Mouse (Mus musculus): ENCODE measurements around the gene Dedd2. TPM values are rescaled to one million over a fixed set of nuclear protein-coding genes. Genes with fewer than 3 reads are reported as not detected.

The Dedd2 gene
- polyA plus RNA-seq, 1 experiment from 2014 or later, result 11.2 TPM

DNA sequence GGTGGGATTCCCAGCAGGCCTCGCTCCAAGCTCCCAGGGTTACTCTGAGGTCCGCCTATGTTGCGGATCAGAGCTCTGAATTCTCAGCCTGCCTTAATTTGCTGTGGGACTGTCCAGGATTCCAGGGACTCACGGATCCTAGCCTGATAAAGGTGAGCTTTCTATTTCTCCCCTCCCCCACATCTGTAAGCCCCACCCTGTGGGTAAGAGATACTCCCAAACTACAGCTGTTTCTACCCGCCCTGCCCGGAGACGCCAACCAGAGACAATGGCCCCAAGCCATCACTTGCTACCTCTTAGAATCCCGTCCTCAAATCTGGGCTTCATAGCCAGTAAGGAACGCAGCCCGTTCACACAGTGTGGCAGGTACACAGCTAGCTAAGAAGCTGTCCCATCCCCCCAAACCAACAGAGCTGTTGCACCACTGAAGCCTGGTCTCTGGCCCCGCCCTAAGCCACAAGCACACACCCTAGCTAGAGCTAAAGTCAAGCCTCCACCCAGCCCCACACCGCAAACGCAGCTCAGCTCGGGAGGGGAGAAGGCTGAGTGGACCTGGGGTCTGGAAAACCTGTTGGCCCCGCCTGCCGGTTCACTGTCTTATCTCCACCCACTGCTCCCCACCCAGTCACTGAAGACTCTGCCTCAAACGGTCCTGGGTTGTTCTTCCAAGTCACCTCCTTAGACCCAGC is 64.8 kb downstream of the Dedd2 start:
- no peaks in the 10 kb centered on the region for H3K36me3 ChIP-seq
- peaks cover 20% of the 10 kb centered on the region; the same call in 1 of the 2 replicates for H3K4me1 ChIP-seq
- H3K27me3 ChIP-seq, result peaks cover 35% of the 10 kb centered on the region
- no peak overlapping the region for H3K4me3 ChIP-seq
- no peak overlapping the region for H3K27ac ChIP-seq
- peak; percentile 68 for ATAC-seq (ENCODE audit: borderline replicate concordance, extremely low read depth, low FRiP score, low TSS enrichment)
- peak overlapping the region; percentile 18 for H3K4me2 ChIP-seq
- H3K9ac ChIP-seq, result no peak overlapping the region
- 9% methylated on average over 17 of the region's 17 CpGs for WGBS
- no peaks in the 10 kb centered on the region for H3K9me3 ChIP-seq

DNA sequence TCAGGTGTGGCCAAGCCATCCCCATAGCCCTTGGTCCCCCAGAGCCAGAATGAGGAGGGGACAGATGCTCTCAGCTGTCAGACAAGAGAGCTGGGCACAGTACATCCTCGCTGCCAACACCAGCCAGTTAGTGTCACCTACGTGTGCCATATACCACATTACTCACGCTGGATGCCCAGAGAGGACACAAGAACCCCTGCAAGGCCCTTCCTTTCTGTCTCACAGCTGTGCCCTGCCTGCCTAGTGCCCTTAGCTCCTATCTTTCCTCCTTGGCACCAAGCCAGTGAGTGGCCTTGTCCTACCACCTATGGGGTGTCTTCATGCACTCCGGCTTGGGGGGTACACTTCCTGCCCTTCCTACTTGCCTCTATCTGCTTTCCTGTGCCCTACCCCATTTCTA is 65.8 kb downstream of the Dedd2 start:
- H3K27ac ChIP-seq, result no peak overlapping the region
- WGBS, result 59% methylated on average over 4 of the region's 4 CpGs
- H3K4me1 ChIP-seq, result peaks cover 20% of the 10 kb centered on the region; the same call in 1 of the 2 replicates
- no peaks in the 10 kb centered on the region for H3K36me3 ChIP-seq
- H3K4me3 ChIP-seq, result no peak overlapping the region
- peaks cover 45% of the 10 kb centered on the region for H3K27me3 ChIP-seq
- ATAC-seq (ENCODE audit: borderline replicate concordance, extremely low read depth, low FRiP score, low TSS enrichment), result no peak
- H3K4me2 ChIP-seq, result no peak overlapping the region
- no peaks in the 10 kb centered on the region for H3K9me3 ChIP-seq
- no peak overlapping the region for H3K9ac ChIP-seq

DNA sequence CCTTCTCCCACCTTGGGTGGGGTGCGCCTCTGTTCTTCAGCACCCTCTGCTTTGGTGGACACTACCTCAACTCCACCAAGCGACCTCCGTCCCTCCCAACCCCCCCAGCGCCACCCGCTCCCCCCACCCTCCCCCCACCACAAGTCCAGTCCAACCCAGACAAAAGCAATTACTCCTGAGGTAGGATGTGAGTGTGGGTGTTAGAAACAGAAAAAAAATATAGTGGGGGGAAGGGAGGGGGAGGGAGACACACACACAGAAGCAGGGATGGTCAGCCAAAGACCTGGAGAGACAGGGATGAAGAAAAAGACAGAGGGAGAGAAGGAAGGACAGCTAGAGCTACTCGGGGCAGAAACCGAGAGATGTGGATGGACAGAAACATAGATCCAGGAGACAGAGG is 66.6 kb downstream of the Dedd2 start:
- H3K9me3 ChIP-seq, result no peaks in the 10 kb centered on the region
- WGBS, result 34% methylated on average over 6 of the region's 7 CpGs
- no peak overlapping the region for H3K4me2 ChIP-seq
- no peak overlapping the region for H3K9ac ChIP-seq
- peaks cover 53% of the 10 kb centered on the region for H3K27me3 ChIP-seq
- ATAC-seq (ENCODE audit: borderline replicate concordance, extremely low read depth, low FRiP score, low TSS enrichment), result no peak
- H3K27ac ChIP-seq, result no peak overlapping the region
- H3K36me3 ChIP-seq, result no peaks in the 10 kb centered on the region
- H3K4me1 ChIP-seq, result peaks cover 20% of the 10 kb centered on the region; the same call in 1 of the 2 replicates
- H3K4me3 ChIP-seq, result no peak overlapping the region

DNA sequence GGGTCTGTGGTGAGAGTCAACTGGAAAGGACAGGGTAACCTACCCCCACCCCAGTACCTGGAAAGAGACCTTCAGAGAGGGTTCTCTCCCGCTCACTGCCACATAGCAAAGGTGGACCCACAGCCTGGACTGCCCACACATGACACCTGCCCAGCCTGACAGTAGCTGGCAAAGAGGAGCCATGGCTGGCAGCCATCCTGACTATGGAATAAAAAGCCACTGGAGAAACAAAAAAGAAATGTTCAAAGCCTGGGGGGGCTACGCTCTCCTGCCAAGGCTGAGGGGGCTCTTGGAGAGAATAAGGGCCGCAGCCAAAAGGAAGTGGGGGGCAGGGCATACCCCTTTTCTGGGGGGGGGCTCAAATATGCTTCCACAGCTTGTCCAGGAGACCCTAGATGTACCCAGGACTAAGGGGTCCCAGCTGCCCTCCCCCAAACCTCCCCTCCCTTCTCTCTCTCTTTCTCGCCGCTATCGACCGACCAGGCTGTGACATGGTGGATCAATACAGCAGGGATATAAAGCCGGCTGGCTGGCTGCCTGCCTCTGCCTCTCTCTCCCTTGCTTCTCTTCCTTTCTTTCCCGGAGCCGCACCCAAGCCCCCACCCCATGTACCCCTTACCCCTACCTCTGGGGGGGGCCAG is 68.4 kb downstream of the Dedd2 start:
- Histone ChIP-seq H3K4me3 (no peak overlapping the region), H3K4me2 (no peak overlapping the region), H3K27ac (no peak overlapping the region), H3K9me3 (no peaks in the 10 kb centered on the region), H3K9ac (no peak overlapping the region), H3K36me3 (no peaks in the 10 kb centered on the region), H3K4me1 (peaks cover 20% of the 10 kb centered on the region; the same call in 1 of the 2 replicates), H3K27me3 (peaks cover 64% of the 10 kb centered on the region)
- ATAC-seq (ENCODE audit: borderline replicate concordance, extremely low read depth, low FRiP score, low TSS enrichment), result no peak
- 27% methylated on average over 10 of the region's 10 CpGs for WGBS

DNA sequence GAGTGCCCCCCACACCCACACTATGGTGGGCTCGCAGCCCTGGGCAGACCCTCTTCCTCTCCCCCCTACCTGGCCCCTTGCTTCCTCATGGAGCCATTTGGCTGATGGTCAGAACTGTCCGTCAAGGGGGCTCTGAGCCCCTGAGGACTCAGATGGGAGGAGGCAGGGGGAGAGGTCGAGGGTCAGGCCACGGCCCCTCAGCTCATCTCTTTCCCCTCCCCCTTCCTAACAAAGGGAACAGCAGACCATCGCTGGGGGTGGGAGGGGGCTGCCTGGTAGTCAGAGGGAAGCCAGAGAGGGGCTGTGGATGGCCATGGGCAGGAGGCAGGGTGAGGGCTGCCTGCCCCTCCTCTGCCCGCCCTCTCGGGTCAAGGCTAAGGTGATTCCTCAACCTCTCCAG is 69.4 kb downstream of the Dedd2 start:
- H3K27ac ChIP-seq, result no peak overlapping the region
- H3K9ac ChIP-seq, result no peak overlapping the region
- H3K4me1 ChIP-seq, result peaks cover 18% of the 10 kb centered on the region; the same call in 1 of the 2 replicates
- no peak overlapping the region for H3K4me2 ChIP-seq
- H3K36me3 ChIP-seq, result no peaks in the 10 kb centered on the region
- no peaks in the 10 kb centered on the region for H3K9me3 ChIP-seq
- H3K4me3 ChIP-seq, result no peak overlapping the region
- no peak for ATAC-seq (ENCODE audit: borderline replicate concordance, extremely low read depth, low FRiP score, low TSS enrichment)
- WGBS, result 5% methylated on average over 7 of the region's 7 CpGs
- H3K27me3 ChIP-seq, result peaks cover 59% of the 10 kb centered on the region

GRCm38 (mm10) chr7:25150151-25150663 is 70.2 kb downstream of the Dedd2 start:
- Histone ChIP-seq H3K27ac (no peak overlapping the region), H3K4me1 (0 out of 2 replicates have a peak, but pooled peaks cover 11% of the 10 kb centered on the region), H3K9ac (no peak overlapping the region), H3K27me3 (peaks cover 53% of the 10 kb centered on the region), H3K36me3 (no peaks in the 10 kb centered on the region), H3K4me3 (no peak overlapping the region), H3K9me3 (no peaks in the 10 kb centered on the region), H3K4me2 (no peak overlapping the region)
- 1% methylated on average over 14 of the region's 18 CpGs for WGBS
- ATAC-seq (ENCODE audit: borderline replicate concordance, extremely low read depth, low FRiP score, low TSS enrichment), result no peak

Small RNA genes within 50 kb of the gene (microRNA-seq; reads per million reads assigned to microRNA genes)
- gene Mir7048, result not detected

Other genes with a start within 250 kb of the Dedd2 start
- 154 and 156 TPM in 2 replicates for gene Rabac1, start 247.9 kb downstream of the Dedd2 start, polyA plus RNA-seq (2015; fragmentation: Nextera tagmentation; extraction: Ambion mirVana)
- 0.84 and 1.3 TPM in 2 replicates for gene Atp1a3, start 214.7 kb downstream of the Dedd2 start, polyA plus RNA-seq (2015; fragmentation: Nextera tagmentation; extraction: Ambion mirVana)
- 3.8 and 4.2 TPM in 2 replicates for gene Grik5, start 148.3 kb downstream of the Dedd2 start, polyA plus RNA-seq (2015; fragmentation: Nextera tagmentation; extraction: Ambion mirVana)
- 29.8 and 30.4 TPM in 2 replicates for gene Zfp574, start 148.0 kb downstream of the Dedd2 start, polyA plus RNA-seq (2015; fragmentation: Nextera tagmentation; extraction: Ambion mirVana)
- gene Pou2f2, start 40.9 kb downstream of the Dedd2 start, polyA plus RNA-seq (2015; fragmentation: Nextera tagmentation; extraction: Ambion mirVana), result 0.31 and 0.55 TPM in 2 replicates
- gene Zfp526, start 810 bp upstream of the Dedd2 start, polyA plus RNA-seq (2015; fragmentation: Nextera tagmentation; extraction: Ambion mirVana), result 3.0 and 3.6 TPM in 2 replicates
- 9.8 and 10.7 TPM in 2 replicates for gene Gsk3a, start 17.2 kb upstream of the Dedd2 start, polyA plus RNA-seq (2015; fragmentation: Nextera tagmentation; extraction: Ambion mirVana)
- gene Erf, start 30.1 kb upstream of the Dedd2 start, polyA plus RNA-seq (2015; fragmentation: Nextera tagmentation; extraction: Ambion mirVana), result 18.8 and 20.3 TPM in 2 replicates
- 29.5 and 30.3 TPM in 2 replicates for gene Cic, start 47.1 kb upstream of the Dedd2 start, polyA plus RNA-seq (2015; fragmentation: Nextera tagmentation; extraction: Ambion mirVana)
- 174 and 183 TPM in 2 replicates for gene Pafah1b3, start 77.4 kb upstream of the Dedd2 start, polyA plus RNA-seq (2015; fragmentation: Nextera tagmentation; extraction: Ambion mirVana)
- gene Prr19, start 80.8 kb upstream of the Dedd2 start, polyA plus RNA-seq (2015; fragmentation: Nextera tagmentation; extraction: Ambion mirVana), result 0.27 and 0.38 TPM in 2 replicates
- gene Tmem145, start 85.5 kb upstream of the Dedd2 start, polyA plus RNA-seq (2015; fragmentation: Nextera tagmentation; extraction: Ambion mirVana), result 0.22 and 0.25 TPM in 2 replicates
- gene Megf8, start 96.5 kb upstream of the Dedd2 start, polyA plus RNA-seq (2015; fragmentation: Nextera tagmentation; extraction: Ambion mirVana), result 12.7 and 13.5 TPM in 2 replicates
- 0.52 and 0.57 TPM in 2 replicates for gene Cnfn, start 149.1 kb upstream of the Dedd2 start, polyA plus RNA-seq (2015; fragmentation: Nextera tagmentation; extraction: Ambion mirVana)
- gene Lipe, start 178.1 kb upstream of the Dedd2 start, polyA plus RNA-seq (2015; fragmentation: Nextera tagmentation; extraction: Ambion mirVana), result 9.3 and 9.4 TPM in 2 replicates
- gene Cxcl17, start 192.3 kb upstream of the Dedd2 start, polyA plus RNA-seq (2015; fragmentation: Nextera tagmentation; extraction: Ambion mirVana), result 0.21 and 0.34 TPM in 2 replicates